Mouse (Mus musculus) cerebellum, adult 18-20 months (tissue): ENCODE results near the gene Luc7l.

Experiments used
- DNase-seq, 2 experiments: peaks; one replicate each; pipeline ENCODE4 v3.0.0; 2021

The Luc7l gene

DNA sequence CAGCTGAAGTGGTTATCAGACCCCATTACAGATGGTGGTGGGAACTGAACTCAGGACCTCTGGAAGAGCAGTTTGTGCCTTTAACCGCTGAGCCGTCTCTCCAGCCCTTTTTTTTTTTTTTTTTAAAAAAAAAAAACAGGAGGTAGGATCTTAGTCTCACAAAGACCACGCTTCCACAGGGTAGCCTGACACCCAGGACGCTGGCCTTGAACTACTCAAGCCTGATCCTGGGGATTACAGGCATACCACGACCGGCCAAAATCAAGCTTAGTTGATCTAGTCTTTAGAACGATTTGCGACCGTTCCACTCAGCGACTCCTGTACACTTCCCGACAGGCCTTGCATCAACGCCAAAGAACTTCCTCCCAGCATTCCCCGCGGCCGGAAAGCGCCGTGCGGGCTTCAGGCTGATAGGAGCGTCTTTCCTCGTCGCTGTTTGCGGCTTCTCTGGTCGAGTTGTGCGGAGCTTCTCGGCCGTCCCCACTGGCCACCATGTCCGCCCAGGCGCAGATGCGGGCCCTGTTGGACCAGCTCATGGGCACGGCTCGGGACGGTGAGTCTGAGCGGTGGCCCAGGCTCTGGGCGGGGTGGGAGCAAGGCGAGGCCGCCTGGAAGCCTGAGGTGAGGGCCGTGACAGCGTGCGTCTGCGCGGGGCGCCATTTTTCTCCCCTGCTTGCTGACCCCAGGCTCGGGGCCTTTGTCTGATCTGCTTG is at the start of gene Luc7l:
TSS of gene Luc7l (plus strand) at position 358 of the 713 bp plus-strand sequence.
- DNase-seq: peak; percentile 96

DNA sequence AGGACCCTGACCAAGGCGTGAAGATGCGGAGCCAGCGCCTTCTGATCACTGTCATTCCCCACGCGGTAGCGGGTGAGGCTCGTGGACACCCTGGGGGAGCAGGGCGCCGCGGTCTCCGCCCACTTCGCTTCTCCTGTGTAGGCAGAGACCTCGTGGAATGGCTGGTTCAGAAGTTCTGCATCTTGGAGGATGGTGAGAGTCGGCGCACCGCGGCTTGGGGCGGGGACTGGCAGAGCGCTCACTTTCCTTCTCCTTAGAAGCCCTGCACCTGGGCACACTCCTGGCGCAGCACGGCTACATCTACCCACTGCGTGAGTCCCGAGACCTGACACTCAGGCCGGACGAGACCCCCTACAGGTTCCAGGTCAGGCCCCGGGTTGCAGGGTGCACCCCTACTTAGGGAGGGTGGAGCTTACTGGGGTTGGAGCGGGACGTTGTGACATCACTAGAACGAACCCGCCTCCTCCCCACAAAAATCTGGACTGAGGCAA is 49.3 kb upstream of the Luc7l start:
- DNase-seq: peak; percentile 33 to 49

DNA sequence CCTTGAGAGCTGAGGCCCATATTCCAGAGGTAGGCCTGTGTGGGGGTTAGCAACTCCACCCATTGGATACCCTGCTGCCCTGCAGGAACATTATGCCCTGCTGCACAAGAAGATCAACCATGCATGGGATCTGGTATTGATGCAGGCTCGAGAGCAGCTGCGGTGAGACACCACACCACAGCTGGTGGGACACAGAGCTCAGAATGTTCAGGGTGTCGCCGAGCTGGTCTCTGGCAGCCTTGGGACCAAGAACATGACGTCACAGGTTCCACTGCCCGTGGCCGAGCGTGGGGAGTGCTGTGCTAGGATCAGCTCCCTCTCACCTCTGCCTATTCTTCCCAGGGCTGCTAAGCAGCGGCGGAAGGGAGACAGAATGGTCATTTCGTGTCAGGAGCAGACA is 47.9 kb upstream of the Luc7l start:
- DNase-seq: no peak

DNA sequence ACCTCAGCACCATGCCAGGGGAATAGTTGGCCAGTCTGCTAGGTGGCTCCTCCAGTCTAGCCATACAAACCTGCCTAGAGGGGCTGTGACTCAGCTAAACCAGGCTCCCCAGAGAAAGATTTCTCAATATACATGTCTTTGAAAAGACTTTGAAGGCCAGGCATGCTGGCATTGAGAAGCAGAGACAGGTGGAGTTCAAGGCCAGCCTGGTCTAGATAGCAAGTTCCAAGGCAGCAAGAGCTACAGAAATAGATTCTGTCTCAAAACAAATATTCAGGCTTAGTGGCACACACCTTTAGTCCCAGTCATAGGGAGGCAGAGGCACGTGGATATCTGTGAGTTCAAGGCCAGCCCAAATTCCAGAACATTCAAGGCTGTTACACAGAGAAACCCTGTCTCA is 46.3 kb upstream of the Luc7l start:
- no peak for DNase-seq

DNA sequence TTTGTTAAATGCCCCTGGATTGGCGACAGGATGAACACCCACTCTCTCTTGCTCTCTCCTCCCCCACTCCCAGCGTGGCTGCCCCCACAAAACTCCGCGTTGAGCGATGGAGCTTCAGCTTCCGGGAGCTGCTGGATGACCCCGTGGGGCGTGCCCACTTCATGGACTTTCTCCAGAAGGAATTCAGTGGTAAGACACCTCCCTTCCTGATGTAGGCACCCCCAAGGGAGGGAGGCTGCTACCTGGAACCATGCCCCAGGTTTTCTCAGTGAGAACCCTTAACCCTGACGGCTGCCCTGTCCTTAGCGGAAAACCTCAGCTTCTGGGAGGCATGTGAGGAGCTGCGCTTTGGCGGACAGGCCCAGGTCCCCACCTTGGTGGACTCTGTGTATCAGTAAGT is 45.0 kb upstream of the Luc7l start, which contains the start of gene Arhgdig:
TSS of gene Arhgdig (minus strand) at position 101 of the 400 bp plus-strand sequence.
- no peak for DNase-seq

DNA sequence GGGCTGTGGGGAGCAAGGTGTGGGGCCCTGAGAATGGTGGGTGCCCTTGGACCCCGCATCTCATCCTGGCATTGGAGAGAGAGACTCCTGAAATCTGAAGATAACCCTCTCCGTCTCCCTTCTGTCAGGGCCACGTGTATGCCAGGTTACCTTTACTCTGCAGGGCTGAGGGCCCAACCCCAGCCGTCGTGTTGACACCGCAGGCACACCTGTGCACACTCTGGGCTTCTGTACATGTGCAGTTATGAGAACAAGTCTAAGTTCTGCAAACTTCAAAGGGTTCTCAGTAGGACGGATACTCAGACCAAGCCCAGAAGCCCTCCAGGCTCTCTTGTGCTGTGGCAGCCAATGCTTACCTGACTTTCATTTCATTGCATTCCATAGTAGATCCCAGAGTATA is 40.5 kb upstream of the Luc7l start:
- DNase-seq: no peak

DNA sequence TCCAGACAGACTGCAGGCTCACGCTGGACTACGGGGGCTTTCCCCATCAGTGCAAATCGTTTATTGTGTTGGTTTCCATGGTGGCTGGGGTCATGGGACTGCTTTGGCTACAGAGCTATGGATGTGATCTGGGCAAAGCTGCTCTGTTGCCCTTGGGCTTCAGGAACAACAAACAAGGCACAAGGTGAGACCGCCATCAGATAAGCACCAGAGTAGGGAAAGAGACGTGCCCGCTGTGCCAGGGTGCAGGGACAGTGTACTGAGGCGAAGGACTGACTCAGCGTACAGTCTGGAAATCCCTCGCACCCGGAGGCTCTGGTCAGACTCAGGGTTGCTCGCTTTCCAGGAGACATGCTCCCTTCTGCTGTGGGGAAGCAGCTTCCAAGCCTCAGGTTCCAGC is 40.0 kb upstream of the Luc7l start:
- no peak for DNase-seq

DNA sequence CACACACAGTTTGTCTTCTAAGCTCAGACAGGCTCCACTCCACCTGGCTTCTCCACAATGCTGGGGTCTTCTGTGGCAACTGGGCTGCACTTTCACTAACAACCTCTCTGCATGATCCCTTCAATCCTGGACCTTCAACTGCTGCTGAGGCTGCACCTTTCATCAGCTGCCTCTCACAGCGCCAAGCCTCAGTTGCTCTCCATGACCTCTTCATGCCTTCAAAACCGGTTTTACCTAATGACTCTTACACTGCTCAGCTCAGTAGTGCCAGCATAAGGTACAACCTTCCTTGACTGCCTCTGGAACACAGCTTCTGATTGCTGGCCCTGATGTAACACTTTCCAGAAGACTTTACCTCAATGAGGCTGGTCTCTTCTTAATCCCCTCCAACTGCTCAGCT is 31.2 kb upstream of the Luc7l start:
- no peak for DNase-seq

DNA sequence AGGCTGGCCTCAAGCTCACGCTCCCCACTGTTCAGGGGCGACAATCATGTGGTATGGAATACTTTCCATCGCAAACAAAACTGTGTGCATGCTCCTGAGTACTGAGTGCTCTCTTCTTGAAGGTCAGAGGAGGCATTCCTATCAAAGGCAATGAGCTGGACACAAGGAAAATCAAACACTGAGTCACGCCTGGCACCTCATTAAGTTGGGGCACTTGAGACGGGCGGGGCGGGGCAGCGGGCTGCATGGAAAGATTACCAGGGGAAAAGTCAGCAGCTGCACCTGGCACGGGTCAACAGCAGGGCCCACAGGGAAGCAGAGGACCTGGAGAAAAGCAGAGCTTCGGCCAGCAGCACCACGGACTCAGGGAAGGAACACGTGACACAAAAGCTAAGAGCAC is 27.5 kb upstream of the Luc7l start:
- DNase-seq: no peak

DNA sequence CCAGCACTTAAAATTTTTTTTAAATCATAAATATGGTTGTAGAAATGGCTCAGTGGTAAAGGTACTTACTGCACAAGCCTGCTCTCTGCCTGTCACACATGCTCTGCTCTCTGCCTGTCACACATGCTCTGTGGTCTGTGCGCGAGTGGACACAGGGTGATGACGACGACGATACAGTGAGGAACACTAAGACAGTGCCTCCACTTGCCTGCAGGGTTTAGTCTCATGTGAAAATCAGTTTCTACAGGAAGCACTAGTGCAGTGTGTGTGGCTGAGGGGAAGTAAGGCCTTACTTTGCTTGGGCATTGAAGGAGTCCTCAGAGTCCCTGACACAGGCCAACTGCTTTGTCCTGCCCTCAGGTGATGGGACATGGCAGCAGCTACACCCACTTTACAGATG is 22.9 kb upstream of the Luc7l start:
- no peak for DNase-seq

DNA sequence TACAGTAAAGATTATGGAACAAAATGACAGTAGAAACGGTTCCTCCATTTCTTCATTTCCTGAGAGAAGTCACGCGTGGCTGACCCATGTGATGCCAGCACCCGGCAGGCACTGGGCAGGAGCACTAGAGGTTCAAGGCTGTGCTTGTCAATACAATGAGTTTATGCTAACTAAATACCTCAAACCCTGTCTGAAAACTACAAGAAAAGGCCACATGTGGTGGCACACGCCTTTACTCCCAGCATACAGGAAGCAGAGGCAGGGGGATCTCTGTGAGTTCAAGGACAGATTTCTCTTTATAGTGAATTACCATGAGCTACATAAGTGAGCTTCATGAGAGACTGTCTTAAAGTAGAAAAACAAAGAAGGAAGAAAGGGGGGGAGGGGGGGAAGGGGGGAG is 21.5 kb upstream of the Luc7l start:
- no peak for DNase-seq

DNA sequence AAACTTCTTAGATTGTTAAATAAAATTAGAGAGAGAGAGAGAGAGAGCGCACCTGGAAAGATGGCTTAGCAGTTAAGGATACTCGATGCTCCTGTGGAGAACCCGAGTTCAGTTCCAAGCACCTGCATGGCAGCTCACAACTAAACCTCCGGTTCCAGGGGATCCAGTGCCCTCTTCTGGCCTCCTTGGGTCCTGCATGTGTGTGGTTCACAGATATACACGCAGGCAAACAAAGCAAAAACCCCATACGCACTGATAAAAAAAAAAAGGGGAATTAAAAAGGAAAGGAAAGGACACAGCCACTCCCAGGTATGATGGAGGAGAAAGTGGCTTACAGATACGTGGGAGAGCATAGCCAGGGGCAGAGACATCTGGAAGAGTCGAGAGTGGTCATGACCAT is 19.8 kb upstream of the Luc7l start:
- no peak for DNase-seq

DNA sequence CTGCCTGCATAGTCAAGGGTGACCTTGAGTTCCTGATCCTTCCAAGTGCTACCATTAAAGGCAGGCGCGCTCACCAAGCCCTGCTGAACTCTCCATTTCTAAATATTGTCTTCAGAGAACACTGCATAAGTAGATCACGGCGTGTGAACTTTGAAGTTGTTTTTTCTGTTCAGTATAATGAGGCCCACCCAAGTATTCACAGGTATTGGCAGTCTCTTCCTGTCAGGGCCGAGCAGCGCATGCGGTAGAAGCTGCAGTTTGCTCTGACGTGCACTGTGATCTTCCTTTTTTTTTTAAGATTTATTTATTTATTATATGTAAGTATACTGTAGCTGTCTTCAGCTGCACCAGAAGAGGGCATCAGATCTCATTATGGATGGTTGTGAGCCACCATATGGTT is 18.3 kb upstream of the Luc7l start:
- DNase-seq: no peak

DNA sequence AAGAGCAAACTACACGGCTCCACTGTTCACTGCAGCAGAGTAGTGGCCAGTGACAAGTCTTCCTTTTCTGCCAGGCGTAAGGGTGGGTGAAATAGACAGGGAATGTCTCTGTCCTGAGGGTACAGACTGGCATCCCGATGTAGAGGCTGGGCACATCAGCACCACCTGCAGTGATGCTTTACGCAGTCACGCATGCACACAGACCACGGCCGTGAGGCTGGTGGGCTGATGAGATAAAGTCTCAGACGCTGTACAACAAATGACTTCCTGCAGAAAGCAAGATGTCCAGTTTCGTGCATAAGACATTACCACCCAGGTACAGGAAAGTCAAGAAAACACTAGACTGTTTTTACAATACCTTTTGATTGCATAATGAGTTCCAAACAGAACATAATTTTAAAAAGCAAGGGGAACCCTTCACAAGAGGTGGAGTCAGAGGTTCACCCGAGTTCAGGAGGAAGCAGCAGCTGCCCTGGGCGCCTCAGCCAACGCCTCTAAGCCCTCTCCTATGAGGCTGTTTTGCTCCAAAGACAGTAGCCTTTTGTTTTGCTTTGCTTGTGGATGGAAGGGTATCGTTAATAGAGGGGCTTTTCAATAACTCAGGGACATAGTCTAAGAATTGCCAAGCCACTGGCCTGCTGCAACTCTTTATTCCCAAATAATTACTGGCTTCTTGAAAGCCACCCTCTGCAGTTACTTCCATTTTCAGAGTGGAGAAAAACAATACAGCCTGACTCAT is 17.4 kb upstream of the Luc7l start:
- DNase-seq: no peak

DNA sequence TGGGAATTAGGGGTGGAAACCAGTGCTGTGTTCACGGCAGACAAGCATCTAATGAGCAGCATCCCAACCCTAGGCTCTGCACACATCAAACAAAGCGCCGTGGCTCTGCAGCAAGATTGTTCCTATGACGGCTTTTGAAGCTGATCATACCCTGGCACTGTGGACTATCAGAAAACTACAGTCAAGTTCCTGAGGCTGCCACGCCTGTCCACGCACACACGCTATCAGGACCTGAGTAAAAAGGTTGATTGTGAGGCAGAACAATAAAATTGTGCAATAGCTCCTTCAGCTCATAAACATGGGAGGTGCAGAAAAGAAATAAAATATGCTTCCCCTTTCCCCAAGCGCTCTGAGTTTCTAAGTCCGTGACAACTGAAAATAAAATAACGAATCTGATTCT is 15.0 kb upstream of the Luc7l start:
- no peak for DNase-seq

DNA sequence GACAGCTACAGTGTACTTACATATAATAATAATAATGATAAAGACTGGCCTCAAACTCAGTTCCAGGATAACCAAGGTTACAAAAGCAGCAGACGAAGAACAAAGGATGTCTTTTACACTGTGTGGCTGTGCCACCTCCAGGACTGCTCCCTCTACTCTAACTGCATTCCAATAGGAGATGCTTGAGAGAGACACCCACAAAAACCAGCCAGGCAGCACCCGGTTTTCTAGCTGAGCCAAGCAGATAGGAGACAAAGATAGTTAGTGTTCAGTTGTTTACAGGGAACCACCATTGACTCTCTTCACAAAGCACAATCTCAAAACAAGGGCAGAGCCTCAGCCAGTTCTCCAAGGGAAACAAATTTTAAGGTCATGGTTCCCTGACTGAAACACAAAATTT is 13.1 kb upstream of the Luc7l start:
- DNase-seq: no peak

DNA sequence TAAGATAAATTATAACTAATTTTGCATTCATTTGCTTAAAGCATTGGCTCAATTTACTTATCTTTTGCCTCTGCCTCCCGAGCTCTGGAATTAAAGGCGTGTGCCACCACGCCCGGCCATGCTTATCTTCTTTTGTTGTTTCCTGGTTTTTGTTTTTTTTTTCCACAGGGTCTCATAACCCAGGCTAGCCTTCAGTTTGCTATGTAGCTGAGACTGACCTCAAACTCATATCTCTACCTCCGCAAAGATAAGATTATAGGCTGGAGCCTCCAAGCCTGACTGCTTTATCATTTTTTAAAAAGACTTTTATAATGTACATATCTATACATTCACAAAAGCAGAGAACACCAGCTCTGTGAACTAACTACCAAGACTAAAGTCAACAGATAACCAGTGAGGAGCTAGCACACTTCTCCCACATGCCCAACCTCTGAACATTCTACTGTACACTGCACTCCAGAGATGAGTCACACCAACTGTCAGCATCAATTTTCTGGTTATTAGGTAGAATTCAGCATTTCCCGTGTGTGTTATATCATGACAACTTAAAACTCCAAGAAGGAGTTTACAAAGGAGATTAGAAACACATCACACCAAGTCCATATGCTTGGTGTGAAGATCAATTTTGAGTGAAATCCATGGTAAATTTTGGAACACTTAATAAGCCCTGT is 12.4 kb upstream of the Luc7l start:
- DNase-seq: no peak

DNA sequence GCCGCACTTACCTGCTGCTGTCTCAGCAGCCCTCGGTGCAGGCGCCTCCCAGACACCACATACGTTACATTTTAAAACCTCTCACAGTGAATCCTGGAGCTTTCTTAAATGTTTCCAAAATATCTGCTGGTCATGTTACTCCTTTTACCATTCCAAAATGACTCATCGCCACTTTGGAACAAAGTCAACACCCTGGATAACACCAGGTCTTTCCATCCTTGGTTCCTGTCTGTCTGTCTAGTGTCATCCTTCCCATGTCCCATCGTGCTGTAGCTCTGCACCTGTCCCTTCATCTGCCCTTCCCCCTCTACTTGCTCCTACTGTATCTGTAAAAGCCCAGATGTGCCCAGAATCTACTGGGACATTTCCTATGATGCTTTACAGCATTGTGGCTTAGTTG is 11.7 kb upstream of the Luc7l start:
- DNase-seq: no peak

DNA sequence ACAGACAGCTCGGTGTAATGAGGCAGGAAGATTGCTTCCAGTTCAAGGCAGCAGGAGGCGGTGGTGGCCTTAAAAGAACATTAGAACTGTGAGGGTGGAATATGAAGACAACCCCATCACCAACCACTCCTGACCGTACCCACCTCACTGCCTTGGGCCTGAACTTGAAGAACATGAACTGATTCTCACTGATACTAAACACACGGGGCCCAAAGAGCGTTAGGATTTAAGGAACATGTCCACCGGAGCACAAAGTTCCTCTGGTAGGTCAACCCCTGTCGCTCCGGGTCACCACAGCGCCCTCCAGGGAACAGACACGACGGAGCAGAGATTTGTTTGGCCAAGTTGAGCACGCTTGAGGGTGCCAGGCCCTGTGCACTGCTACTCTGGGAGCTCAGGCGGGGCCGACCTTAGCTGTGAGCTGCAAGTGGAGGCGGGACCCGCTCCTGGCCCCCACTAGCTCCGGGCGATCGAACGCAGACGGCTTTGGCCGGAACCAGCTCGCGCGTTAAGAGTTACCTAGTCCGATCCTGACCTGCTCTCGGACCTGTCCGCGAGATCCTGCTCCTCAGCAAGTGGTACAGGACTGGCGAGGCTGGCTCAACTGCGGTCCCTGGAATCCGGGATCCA is 9.1 kb upstream of the Luc7l start:
- DNase-seq: peak in 1 of 2 experiments; percentile 59

DNA sequence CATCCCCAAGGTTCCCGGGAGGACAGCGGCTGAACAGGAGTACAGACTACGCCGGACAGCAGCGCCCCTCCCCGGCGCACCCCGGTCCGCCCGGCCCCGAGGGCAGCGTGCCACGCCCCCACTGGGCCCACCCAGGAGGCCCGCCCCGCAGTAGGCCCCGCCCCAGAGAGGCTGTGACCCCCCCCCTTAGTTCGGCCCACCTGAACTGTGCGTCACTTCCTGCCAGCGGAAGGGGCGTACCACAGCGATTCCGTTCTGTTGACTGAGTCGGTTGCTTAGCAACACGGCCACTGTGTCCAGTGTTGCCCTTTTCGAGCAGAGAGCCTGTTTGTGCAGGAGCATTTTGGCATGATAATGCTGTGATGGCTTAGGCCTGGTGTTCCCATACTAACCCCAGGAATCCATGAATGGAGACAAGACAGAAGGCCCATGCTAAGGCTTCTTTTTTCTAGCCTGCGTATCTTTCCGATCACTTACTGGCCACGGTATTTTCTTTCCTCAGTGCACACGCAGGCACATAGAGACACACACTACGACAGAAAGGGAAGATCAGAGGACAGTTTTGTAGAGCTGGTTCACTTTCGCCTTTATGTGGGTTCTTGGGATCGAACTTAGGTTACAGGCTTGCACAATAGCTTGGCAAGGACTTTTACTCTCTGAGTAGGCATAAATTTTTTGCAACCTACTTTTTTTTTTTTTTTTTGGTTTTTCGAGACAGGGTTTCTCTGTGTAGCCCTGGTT is 8.4 kb upstream of the Luc7l start, which contains the start of gene Fam234a:
TSS of gene Fam234a (minus strand) at position 142 of the 741 bp plus-strand sequence.
- DNase-seq: peak; percentile 94 to 96

DNA sequence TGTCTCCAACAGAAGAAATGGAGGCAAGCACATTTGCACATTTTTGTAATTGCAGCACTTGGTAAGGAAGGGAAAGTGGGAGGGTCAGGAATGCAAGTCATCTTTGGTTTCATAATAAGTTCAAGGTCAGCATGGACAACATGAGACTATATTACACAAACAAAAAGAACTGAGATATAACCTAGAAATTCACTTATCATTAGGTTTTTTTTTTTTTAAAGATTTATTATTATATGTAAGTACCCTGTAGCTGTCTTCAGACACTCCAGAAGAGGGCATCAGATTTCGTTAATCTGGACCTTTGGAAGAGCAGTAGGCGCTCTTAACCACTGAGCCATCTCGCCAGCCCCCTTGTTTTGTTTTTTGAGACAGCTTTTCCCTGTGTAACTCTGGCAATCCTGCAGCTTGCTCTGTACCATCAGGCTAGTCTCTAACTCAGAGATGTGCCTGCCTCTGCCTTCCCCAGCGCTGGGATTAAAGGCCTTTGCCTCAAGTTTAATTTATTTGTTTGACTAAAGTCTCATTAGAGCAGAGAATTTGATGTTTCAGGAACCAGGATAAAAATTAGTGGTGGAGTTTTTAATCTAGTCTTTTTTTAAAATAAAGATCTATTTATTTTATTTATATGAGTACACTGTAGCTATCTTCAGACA is 684 bp upstream of the Luc7l start:
- DNase-seq: no peak

DNA sequence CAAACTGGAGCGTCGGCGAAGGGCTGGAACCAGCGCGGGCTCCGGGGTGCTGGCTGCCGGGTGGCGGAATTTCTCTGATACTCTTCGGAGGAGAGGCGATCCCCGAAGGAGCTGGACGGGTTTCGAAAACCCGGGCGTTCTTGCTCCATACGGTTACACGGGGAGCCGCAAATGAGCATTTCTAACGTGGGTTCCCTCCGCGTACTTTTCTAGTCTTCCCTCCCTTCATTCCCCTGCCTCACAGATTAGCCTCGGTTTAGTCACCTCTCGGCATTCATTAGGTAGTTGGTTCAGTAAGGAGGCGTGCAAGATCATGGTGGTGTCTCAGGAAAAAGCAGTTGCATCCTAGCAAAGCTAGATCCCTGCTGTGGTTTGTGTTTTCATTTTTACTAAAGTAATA is 703 bp downstream of the Luc7l start:
- no peak for DNase-seq
